Mouse (Mus musculus): ENCODE data around the gene Ctdnep1. TPM values are rescaled to one million over a fixed set of nuclear protein-coding genes. Genes with fewer than 3 reads are reported as not detected.
A peak's percentile ranks its signal among the peaks of the same experiment; 100 is the strongest.

The Ctdnep1 gene
- total and polyA plus RNA-seq, 3 experiments, result 37.4 to 274 (median 164) TPM

DNA sequence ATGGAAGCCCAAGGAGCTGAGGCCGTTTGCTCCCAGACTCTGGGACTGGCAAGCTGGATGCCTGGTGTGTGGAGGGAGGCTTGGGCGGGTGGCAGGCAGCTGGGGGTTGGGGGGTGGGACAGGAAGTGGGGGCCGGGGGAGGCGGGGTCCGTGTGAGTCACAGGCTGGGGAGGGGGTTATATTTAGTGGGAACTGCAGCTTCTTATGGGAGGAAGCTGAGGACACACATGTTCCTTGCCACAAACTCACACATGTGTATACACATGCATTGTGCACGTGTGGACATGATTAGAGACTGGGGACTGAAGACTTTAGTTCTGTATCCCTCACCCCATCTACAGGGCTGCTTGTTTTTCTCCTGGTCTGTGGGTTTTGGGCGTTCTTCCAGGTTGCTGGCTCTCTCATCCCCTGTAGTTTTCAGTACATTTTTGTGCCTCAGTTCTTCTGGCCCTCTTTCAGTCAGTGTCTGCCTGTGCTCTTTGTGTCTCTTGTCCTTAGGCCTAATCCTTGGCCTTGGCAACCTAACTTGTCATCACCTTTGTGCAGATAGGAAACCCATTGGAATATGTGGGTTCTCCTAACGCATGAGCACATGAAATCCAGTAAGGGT is 39.2 kb downstream of the Ctdnep1 start:
- peaks cover 23% of the 10 kb centered on the region for H3K27me3 ChIP-seq (ENCODE audit: insufficient read depth, low read length)
- ATAC-seq (ENCODE audit: extremely low read depth, insufficient number of reproducible peaks, low FRiP score, poor library complexity, severe bottlenecking) (no peak), DNase-seq (ENCODE audit: low spot score) (no peak)
- no peaks in the 10 kb centered on the region for H3K9me3 ChIP-seq (replicated peaks)
- no peak overlapping the region for H3K4me3 ChIP-seq (ENCODE audit: low read depth, low read length)
- H3K4me1 ChIP-seq (ENCODE audit: insufficient read depth, low read depth, low read length), result peaks cover 57% of the 10 kb centered on the region
- TF ChIP-seq GATA2 (IDR thresholded peaks at IDR 0.05; ENCODE audit: borderline replicate concordance, low read depth, low read length), result no peak
- no peak for TF ChIP-seq POLR2AphosphoS5 (IDR thresholded peaks at IDR 0.05; ENCODE audit: insufficient replicate concordance, low read depth, low read length)
- H3K36me3 ChIP-seq (replicated peaks), result no peaks in the 10 kb centered on the region

DNA sequence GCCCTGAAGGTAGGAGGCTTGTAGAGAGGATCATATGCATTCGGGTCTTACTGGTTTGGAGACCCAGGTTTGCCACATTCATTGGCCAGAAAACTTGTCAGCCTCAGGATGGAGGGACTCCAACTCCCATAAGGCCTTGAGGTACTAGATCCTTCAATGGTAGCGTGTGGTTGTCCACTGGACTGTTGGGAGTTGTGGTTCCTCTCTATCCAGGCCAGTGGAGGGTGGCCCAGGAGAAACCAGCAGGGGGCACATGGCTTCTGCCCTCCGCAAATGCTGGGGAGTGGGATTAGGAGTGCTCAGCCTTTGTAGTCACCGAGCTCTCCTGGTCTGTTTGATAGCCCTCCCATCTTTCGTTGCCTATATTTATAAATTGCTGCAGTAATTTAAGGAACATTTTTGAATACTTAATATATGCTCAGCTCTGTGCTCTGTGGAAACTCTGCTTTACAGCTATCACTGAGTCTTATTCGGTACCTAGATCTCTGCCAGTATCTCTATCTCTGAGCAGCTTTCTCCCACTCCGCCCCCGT is 39.8 kb downstream of the Ctdnep1 start:
- ATAC-seq (ENCODE audit: extremely low read depth, insufficient number of reproducible peaks, low FRiP score, poor library complexity, severe bottlenecking), result peak; percentile 70
- Histone ChIP-seq H3K4me1 (ENCODE audit: insufficient read depth, low read depth, low read length) (peaks cover 53% of the 10 kb centered on the region), H3K4me3 (ENCODE audit: low read depth, low read length) (peak overlapping the region; percentile 70), H3K36me3 (replicated peaks) (no peaks in the 10 kb centered on the region), H3K9me3 (replicated peaks) (no peaks in the 10 kb centered on the region), H3K27me3 (ENCODE audit: insufficient read depth, low read length) (peaks cover 30% of the 10 kb centered on the region)
- peak; percentile 74 for DNase-seq (ENCODE audit: low spot score)
- TF ChIP-seq CTCF (IDR thresholded peaks at IDR 0.05; ENCODE audit: low read depth, low read length), result peak; percentile 34; the same call in 1 of the 2 replicates
- no peak for TF ChIP-seq GATA2 (IDR thresholded peaks at IDR 0.05; ENCODE audit: borderline replicate concordance, low read depth, low read length)

- Histone ChIP-seq H3K27me3 (ENCODE audit: insufficient read depth, low read length) (peaks cover 37% of the 10 kb centered on the region), H3K4me3 (ENCODE audit: low read depth, low read length) (peak overlapping the region; percentile 70), H3K36me3 (replicated peaks) (no peaks in the 10 kb centered on the region), H3K4me1 (ENCODE audit: insufficient read depth, low read depth, low read length) (peaks cover 54% of the 10 kb centered on the region), H3K9me3 (replicated peaks) (no peaks in the 10 kb centered on the region)
- DNase-seq (ENCODE audit: low spot score), result peak; percentile 83
- TF ChIP-seq GATA1 (IDR thresholded peaks at IDR 0.05; ENCODE audit: borderline replicate concordance, low read length) (no peak), POLR2AphosphoS5 (IDR thresholded peaks at IDR 0.05; ENCODE audit: insufficient replicate concordance, low read depth, low read length) (no peak), GATA2 (IDR thresholded peaks at IDR 0.05; ENCODE audit: borderline replicate concordance, low read depth, low read length) (no peak), CTCF (IDR thresholded peaks at IDR 0.05; ENCODE audit: low read depth, low read length) (no peak), TAL1 (conservative IDR thresholded peaks at IDR 0.05; ENCODE audit: low read depth, low read length) (no peak)
- ATAC-seq (ENCODE audit: extremely low read depth, insufficient number of reproducible peaks, low FRiP score, poor library complexity, severe bottlenecking), result peak; percentile 76
Observed at GRCm38 (mm10) chr11:70021264-70022132, 40.5 kb downstream of the Ctdnep1 start.

DNA sequence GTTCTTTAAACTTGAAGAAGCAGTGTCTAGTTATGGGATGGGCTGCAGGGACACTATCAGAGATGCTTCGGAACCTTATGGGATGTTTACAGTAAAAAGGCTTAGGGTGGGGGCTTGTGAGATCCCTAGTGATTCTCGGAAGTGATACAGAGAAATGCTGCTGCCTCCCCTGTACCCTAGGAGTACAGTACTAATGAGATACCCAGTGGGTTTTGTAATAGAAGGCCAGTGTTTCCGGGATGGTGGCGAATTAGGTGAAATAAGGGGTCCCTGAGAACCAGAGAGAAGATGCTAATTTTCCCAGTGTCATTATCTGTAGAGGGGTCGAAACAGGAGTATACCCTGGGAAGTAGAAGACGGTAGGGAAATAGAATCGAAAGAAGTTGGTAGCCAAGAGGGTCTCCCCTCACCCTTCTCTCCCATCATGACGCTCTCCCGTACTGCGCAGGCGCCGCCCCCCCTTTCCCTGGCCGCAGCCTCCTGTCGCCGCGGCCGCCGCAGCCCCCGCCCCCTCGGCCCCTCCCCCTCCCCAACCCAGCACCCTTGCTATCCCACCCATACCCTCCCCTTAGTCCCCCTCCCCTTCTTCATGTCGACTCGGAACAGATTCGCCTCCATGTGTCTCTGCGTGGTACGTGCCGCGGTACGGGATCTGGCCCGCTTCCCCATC is 42.7 kb downstream of the Ctdnep1 start:
- Histone ChIP-seq H3K27me3 (ENCODE audit: insufficient read depth, low read length) (peaks cover 55% of the 10 kb centered on the region), H3K4me1 (ENCODE audit: insufficient read depth, low read depth, low read length) (peaks cover 55% of the 10 kb centered on the region), H3K4me3 (ENCODE audit: low read depth, low read length) (no peak overlapping the region)

DNA sequence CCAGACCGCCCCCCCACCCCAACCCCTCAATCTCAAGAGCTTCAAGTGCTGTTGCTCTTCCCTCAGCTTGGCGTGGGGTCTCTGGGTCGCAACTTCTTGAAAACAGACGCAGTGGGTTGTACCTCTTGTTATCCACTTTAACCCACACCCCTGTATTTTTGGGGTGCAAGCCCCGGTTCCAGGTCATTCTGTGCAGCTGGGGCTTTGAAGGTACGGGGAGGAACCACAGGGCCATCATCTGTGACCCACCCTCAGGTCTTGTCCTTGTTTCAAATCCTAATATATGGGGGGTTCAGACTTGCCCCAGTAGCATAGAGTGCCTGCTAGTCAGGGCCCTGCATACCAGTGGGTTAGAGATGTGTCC is 43.2 kb downstream of the Ctdnep1 start:
- Histone ChIP-seq H3K27me3 (ENCODE audit: insufficient read depth, low read length) (peaks cover 60% of the 10 kb centered on the region), H3K4me3 (ENCODE audit: low read depth, low read length) (no peak overlapping the region), H3K9me3 (replicated peaks) (no peaks in the 10 kb centered on the region), H3K4me1 (ENCODE audit: insufficient read depth, low read depth, low read length) (peaks cover 55% of the 10 kb centered on the region), H3K36me3 (replicated peaks) (no peaks in the 10 kb centered on the region)
- DNase-seq (ENCODE audit: low spot score) (no peak), ATAC-seq (ENCODE audit: extremely low read depth, insufficient number of reproducible peaks, low FRiP score, poor library complexity, severe bottlenecking) (no peak)
- TF ChIP-seq POLR2AphosphoS5 (IDR thresholded peaks at IDR 0.05; ENCODE audit: insufficient replicate concordance, low read depth, low read length), result no peak
- TF ChIP-seq GATA1 (IDR thresholded peaks at IDR 0.05; ENCODE audit: borderline replicate concordance, low read length), result no peak
- TF ChIP-seq GATA2 (IDR thresholded peaks at IDR 0.05; ENCODE audit: borderline replicate concordance, low read depth, low read length), result no peak
- TF ChIP-seq CTCF (IDR thresholded peaks at IDR 0.05; ENCODE audit: low read depth, low read length), result no peak
- no peak for TF ChIP-seq TAL1 (conservative IDR thresholded peaks at IDR 0.05; ENCODE audit: low read depth, low read length)

More for the DNA sequence above, 42.7 kb downstream of the Ctdnep1 start:
- Histone ChIP-seq H3K9me3 (replicated peaks) (no peaks in the 10 kb centered on the region), H3K36me3 (replicated peaks) (no peaks in the 10 kb centered on the region)
- ATAC-seq (ENCODE audit: extremely low read depth, insufficient number of reproducible peaks, low FRiP score, poor library complexity, severe bottlenecking), result no peak
- TF ChIP-seq GATA2 (IDR thresholded peaks at IDR 0.05; ENCODE audit: borderline replicate concordance, low read depth, low read length) (no peak), TAL1 (conservative IDR thresholded peaks at IDR 0.05; ENCODE audit: low read depth, low read length) (no peak), GATA1 (IDR thresholded peaks at IDR 0.05; ENCODE audit: borderline replicate concordance, low read length) (no peak), CTCF (IDR thresholded peaks at IDR 0.05; ENCODE audit: low read depth, low read length) (no peak), POLR2AphosphoS5 (IDR thresholded peaks at IDR 0.05; ENCODE audit: insufficient replicate concordance, low read depth, low read length) (no peak)
- DNase-seq (ENCODE audit: low spot score), result no peak

DNA sequence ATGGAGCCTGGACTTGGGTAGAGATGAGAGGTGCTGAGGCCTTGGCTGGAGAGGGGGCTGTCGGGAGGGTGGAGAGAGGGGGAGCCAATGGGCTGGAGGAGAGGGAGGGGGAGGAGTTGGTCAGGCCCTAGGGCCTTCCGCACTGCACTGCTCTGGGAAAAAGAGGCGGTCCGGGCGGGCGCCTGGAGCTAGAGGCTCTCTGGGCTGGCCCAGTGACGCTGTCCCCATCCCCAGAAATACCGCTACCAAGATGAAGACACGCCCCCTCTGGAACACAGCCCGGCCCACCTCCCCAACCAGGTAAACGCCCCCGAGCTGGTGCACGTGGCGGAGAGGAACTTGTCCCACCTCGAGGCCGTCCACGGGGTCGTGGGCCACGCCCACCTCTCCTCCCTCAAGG is 45.7 kb downstream of the Ctdnep1 start:
- Histone ChIP-seq H3K4me1 (ENCODE audit: insufficient read depth, low read depth, low read length) (peaks cover 38% of the 10 kb centered on the region), H3K27me3 (ENCODE audit: insufficient read depth, low read length) (peaks cover 67% of the 10 kb centered on the region), H3K4me3 (ENCODE audit: low read depth, low read length) (peak overlapping the region; percentile 36; the same call in 1 of the 2 replicates), H3K36me3 (replicated peaks) (peaks cover 12% of the 10 kb centered on the region), H3K9me3 (replicated peaks) (no peaks in the 10 kb centered on the region)
- ATAC-seq (ENCODE audit: extremely low read depth, insufficient number of reproducible peaks, low FRiP score, poor library complexity, severe bottlenecking) (no peak), DNase-seq (ENCODE audit: low spot score) (no peak)
- no peak for TF ChIP-seq CTCF (IDR thresholded peaks at IDR 0.05; ENCODE audit: low read depth, low read length)
